Mouse (Mus musculus) kidney, adult 2 months (tissue): ENCODE data around the gene Slc29a1.

Experiments used
- CTCF ChIP-seq: fragments of 200-500 bp; conservative IDR thresholded peaks from 2 replicates; pipeline ENCODE4 v1.5.1; 2011; ENCODE audit warnings: low read depth, mild to moderate bottlenecking, control low read depth, low read length, moderate library complexity, mixed read lengths; ENCODE audit not compliant: insufficient read depth, insufficient read length
- POLR2A ChIP-seq: fragments of 200-500 bp; IDR thresholded peaks from one replicate; pipeline ENCODE4 v1.6.1; 2011; ENCODE audit warnings: low read depth, low read length, control low read depth

- TF ChIP-seq CTCF = no peak
- TF ChIP-seq POLR2A = no peak
Measured at GRCm38 (mm10) chr17:45601325-45601724, 1.9 kb upstream of the Slc29a1 start.
